Mouse (Mus musculus) lung, embryonic 14.5 days (tissue): Measurements from ENCODE around the gene Pgpep1. TPM values are rescaled to one million over a fixed set of nuclear protein-coding genes. Genes with fewer than 3 reads are reported as not detected.

Source experiments
- ATAC-seq: fragments of 200-750 bp; cut with Nextera tagmentation; 2 replicates; pipeline ENCODE4 v1.8.0; 2017; ENCODE audit warnings: mild to moderate bottlenecking, moderate TSS enrichment, moderate library complexity; ENCODE audit not compliant: insufficient read depth
- DNase-seq: peaks from one replicate; pipeline ENCODE4 v3.0.0-alpha.2; 2015
- H3K27ac ChIP-seq: fragments of 300-500 bp; sonication (generic); 2 replicates; pipeline ENCODE4 v1.5.1; 2014; ENCODE audit warnings: low read depth, mild to moderate bottlenecking, moderate library complexity
- H3K27me3 ChIP-seq: fragments of 300-500 bp; sonication (generic); 2 replicates; pipeline ENCODE4 v1.6.1; 2014; ENCODE audit warnings: low read length, control low read depth; ENCODE audit not compliant: insufficient read depth
- H3K36me3 ChIP-seq: fragments of 300-500 bp; sonication (generic); 2 replicates; pipeline ENCODE4 v1.6.1; 2014; ENCODE audit warnings: control low read depth; ENCODE audit not compliant: insufficient read depth
- H3K4me1 ChIP-seq: fragments of 300-500 bp; sonication (generic); 2 replicates; pipeline ENCODE4 v1.6.1; 2014; ENCODE audit warnings: antibody characterized with exemption, control low read depth; ENCODE audit not compliant: insufficient read depth
- H3K4me2 ChIP-seq: fragments of 300-500 bp; sonication (generic); 2 replicates; pipeline ENCODE4 v1.6.1; 2014; ENCODE audit warnings: mild to moderate bottlenecking
- H3K4me3 ChIP-seq: fragments of 300-500 bp; sonication (generic); 2 replicates; pipeline ENCODE4 v1.5.1; 2014; ENCODE audit warnings: low read depth, low read length
- H3K9ac ChIP-seq: fragments of 300-500 bp; sonication (generic); 2 replicates; pipeline ENCODE4 v1.6.1; 2014
- H3K9me3 ChIP-seq: fragments of 300-500 bp; sonication (generic); 2 replicates; pipeline ENCODE4 v1.6.1; 2016; ENCODE audit warnings: low read depth, low read length, control low read depth
- CTCF ChIP-seq: IDR thresholded peaks from 2 replicates; pipeline ENCODE4 v1.5.1; 2016; ENCODE audit warnings: antibody characterized with exemption, low read depth
- WGBS: fragments of 180-500 bp; shearing (Covaris S2); extraction: QIAGEN DNeasy Blood & Tissue Kit; methylation state at CpG from one replicate; pipeline ENCODE4 v1.1.7; 2014; 5-methylcytosine and 5-hydroxymethylcytosine counted together
- polyA plus RNA-seq: library from polyadenylated mRNA; unstranded; fragments of >200 nt; fragmentation: Nextera tagmentation; extraction: Ambion mirVana; gene quantifications from 2 replicates; pipeline ENCODE4 v1.2.1, GENCODE M21; 2014

The Pgpep1 gene
- polyA plus RNA-seq, 1 experiment from 2014 or later, result 48.2 TPM

DNA sequence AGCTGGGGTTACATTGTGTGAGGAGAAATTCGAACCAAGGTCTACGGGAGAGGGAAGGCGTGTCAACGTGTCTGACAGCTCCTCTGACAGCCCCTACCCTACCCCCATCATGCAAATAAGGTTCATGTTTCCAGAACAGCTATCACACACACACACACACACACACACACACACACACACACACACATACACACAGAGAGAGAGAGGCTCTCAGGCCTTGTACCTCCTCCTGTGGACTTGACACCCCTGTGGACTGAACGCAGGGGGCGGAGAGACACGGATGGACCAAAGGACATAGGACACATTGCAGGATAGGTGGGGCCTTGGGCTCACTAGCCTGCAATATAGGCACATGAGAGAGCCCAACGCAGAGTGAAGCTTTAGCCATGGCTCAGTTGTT, 23.4 kb downstream of the Pgpep1 start:
- H3K27me3 ChIP-seq, result 0 out of 2 replicates have a peak, but pooled peaks cover 3% of the 10 kb centered on the region
- H3K4me2 ChIP-seq, result no peak overlapping the region
- H3K36me3 ChIP-seq, result no peaks in the 10 kb centered on the region
- H3K9ac ChIP-seq, result no peak overlapping the region
- no peak overlapping the region for H3K4me3 ChIP-seq
- no peaks in the 10 kb centered on the region for H3K9me3 ChIP-seq
- ATAC-seq, result no peak
- DNase-seq, result no peak
- no peak for TF ChIP-seq CTCF
- H3K27ac ChIP-seq, result no peak overlapping the region
- 42% methylated on average over 8 of the region's 8 CpGs for WGBS
- H3K4me1 ChIP-seq, result 0 out of 2 replicates have a peak, but pooled peaks cover 6% of the 10 kb centered on the region

DNA sequence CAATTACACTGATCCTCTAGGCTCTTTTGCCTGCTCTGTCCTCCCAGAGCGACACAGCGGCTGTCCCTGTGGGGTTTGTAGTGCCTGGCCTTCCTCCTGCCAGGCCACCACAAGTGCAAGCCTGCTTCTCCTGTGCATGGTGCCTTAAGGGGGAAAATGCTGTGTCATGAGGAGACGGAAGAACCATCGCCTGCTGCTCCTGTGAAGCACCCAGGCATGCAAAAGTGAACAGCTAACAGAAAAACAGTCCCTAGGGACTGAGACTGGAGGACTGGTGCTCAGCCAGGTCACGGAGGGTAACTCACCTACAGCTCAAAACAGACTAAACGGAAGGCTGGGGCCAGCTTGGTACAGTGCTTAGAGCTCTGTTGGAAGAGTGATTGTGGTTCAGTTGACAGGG, 24.7 kb downstream of the Pgpep1 start:
- WGBS, result 76% methylated on average over 6 of the region's 6 CpGs
- Histone ChIP-seq H3K4me2 (no peak overlapping the region), H3K36me3 (no peaks in the 10 kb centered on the region), H3K4me3 (no peak overlapping the region), H3K9me3 (no peaks in the 10 kb centered on the region), H3K4me1 (peaks cover 10% of the 10 kb centered on the region; the same call in 1 of the 2 replicates), H3K27ac (no peak overlapping the region), H3K9ac (no peak overlapping the region), H3K27me3 (0 out of 2 replicates have a peak, but pooled peaks cover 10% of the 10 kb centered on the region)
- DNase-seq (no peak), ATAC-seq (no peak)
- TF ChIP-seq CTCF, result no peak

DNA sequence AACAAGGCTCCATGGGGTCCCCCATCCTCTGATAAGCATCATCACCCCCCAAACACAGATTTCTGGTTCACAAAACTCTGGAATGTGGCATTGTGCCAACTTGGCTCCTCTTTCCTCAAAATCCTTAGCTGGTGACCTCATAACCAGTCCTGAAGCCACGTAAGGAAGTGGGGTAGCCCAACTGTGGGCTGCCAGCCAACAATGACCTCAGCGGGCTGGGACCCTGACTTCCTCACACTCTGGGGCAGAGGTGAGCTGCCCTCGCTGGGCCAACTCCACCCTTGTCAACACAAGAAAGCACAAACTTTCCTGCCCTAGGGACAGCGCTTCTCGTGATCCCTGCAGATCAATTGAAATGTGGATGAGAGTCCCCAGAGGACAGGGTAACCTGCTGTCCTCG, 26.1 kb downstream of the Pgpep1 start:
- 0 out of 2 replicates have a peak, but pooled peaks cover 10% of the 10 kb centered on the region for H3K27me3 ChIP-seq
- TF ChIP-seq CTCF, result no peak
- no peak overlapping the region for H3K9ac ChIP-seq
- peaks cover 10% of the 10 kb centered on the region; the same call in 1 of the 2 replicates for H3K4me1 ChIP-seq
- no peak overlapping the region for H3K4me3 ChIP-seq
- 40% methylated on average over 6 of the region's 6 CpGs for WGBS
- no peak overlapping the region; the same call in 1 of the 2 replicates for H3K27ac ChIP-seq
- DNase-seq, result peak; percentile 81
- no peak overlapping the region for H3K4me2 ChIP-seq
- H3K9me3 ChIP-seq, result no peaks in the 10 kb centered on the region
- ATAC-seq, result no peak
- no peaks in the 10 kb centered on the region for H3K36me3 ChIP-seq

DNA sequence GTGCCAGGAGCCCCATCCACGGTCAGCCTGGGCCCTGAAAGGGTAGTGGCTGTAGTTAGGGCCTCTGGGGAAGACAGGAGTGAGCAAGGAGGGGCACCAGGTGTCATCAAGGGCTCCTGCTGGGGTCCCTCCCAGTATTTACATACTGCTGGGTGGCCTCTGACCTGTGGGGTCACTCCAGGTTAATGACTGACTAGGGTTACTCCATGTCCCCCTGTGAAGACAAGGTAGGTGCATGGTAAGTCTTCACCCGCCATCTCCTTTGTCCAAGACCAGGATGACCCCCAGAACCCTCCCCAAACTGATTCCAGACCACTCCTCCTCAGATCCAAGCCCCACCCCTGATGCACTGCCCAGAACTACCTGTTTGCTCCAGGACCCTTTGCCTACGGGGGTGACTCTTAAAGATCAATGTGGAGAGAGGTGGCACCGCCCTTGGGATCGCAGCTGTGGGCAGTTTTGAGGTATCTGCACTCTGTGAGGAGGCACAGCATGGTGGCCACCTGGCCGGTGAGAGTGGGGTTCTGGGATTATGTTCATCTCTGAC, 27.8 kb downstream of the Pgpep1 start, which contains the start of gene Gdf15:
Gene Gdf15, minus strand, starts transcription at position 111 of the 547 bp plus-strand sequence.
- DNase-seq (no peak), ATAC-seq (no peak)
- H3K4me3 ChIP-seq, result peak within 1 kb of the TSS; percentile 8; the same call in 1 of the 2 replicates
- H3K36me3 ChIP-seq, result no peaks in the 10 kb centered on the region
- 0 out of 2 replicates have a peak within 1 kb of the TSS, but pooled peaks have one; percentile 6 for H3K9ac ChIP-seq
- no peaks in the 10 kb centered on the region for H3K9me3 ChIP-seq
- no peak for TF ChIP-seq CTCF
- peaks cover 10% of the 10 kb centered on the region; the same call in 1 of the 2 replicates for H3K4me1 ChIP-seq
- H3K27ac ChIP-seq, result no peak within 1 kb of the TSS
- 0 out of 2 replicates have a peak, but pooled peaks cover 10% of the 10 kb centered on the region for H3K27me3 ChIP-seq
- peak within 1 kb of the TSS; percentile 29; the same call in 1 of the 2 replicates for H3K4me2 ChIP-seq
- WGBS, result 66% methylated on average over 6 of the region's 6 CpGs

DNA sequence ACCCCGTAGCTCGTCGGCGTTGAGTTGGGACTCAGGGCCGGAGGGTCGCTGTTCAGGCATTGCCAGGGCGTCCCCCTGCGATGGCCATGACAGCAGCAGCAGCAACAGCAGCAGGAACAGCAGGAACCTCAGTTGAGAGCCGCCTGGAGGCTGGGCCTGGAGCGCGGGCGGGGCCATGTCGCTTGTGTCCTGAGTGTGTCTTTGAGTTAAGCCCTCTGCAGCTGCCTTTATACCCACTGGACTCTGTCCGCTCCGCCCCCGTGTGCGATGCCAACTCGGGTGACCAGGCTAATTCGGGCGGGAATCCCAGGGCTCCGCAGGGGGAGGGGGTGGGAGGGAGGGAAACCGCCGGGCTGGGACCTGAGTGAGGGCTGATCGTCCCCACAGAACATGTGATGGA, 28.8 kb downstream of the Pgpep1 start:
- Histone ChIP-seq H3K4me1 (peaks cover 10% of the 10 kb centered on the region; the same call in 1 of the 2 replicates), H3K27me3 (0 out of 2 replicates have a peak, but pooled peaks cover 10% of the 10 kb centered on the region), H3K9me3 (no peaks in the 10 kb centered on the region), H3K9ac (0 out of 2 replicates have a peak overlapping the region, but pooled peaks have one; percentile 6), H3K4me2 (peak overlapping the region; percentile 29; the same call in 1 of the 2 replicates), H3K4me3 (peak overlapping the region; percentile 8; the same call in 1 of the 2 replicates), H3K36me3 (no peaks in the 10 kb centered on the region), H3K27ac (no peak overlapping the region)
- ATAC-seq, result no peak
- WGBS, result 19% methylated on average over 24 of the region's 24 CpGs
- no peak for TF ChIP-seq CTCF
- DNase-seq, result peak; percentile 41

DNA sequence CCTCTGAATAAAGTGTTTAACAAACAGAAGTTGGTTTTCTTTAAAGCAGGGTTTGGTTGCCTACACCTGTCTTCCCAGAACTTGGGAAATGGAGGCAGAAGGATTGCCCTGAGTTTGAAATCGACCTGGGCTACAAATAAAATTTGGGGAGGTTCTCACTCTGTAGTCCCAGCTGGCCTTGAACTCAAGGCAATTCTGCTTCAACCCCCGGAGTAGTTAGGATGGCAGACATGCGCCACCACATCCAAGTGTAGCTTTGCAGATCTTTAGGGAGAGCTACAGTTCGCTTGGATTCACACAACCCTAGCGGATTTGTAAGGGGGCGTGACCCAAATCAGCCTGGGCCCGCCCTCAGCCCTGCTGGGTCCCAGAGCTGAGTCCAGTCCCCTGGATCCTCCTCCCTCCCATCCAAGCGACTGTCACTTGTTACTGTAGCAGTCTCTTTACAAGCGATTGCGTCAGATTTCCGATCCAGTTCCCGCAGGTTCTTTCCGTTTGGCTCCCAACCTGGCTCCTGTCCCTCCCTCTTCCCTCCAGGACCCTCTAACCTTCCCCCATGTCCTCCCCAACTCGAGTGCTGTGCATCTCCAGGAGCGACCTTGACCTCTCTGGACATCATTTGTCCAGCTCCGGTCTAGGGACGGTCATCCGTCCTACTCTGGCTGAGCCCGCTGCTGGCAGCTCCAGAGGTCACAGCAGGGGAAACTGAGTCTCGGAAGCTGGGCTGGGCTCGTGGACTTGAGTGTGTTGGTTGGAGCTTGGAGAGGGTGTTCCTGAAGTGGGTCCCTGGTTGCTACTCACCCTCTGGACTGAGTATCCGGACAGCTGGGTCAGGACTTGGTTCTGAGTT, 29.4 kb downstream of the Pgpep1 start:
- WGBS, result 13% methylated on average over 22 of the region's 22 CpGs
- TF ChIP-seq CTCF, result no peak
- Histone ChIP-seq H3K27ac (no peak overlapping the region), H3K4me1 (peaks cover 10% of the 10 kb centered on the region; the same call in 1 of the 2 replicates), H3K9me3 (no peaks in the 10 kb centered on the region), H3K36me3 (no peaks in the 10 kb centered on the region), H3K4me3 (peak overlapping the region; percentile 8; the same call in 1 of the 2 replicates), H3K9ac (0 out of 2 replicates have a peak overlapping the region, but pooled peaks have one; percentile 6), H3K4me2 (peak overlapping the region; percentile 68), H3K27me3 (0 out of 2 replicates have a peak, but pooled peaks cover 10% of the 10 kb centered on the region)
- ATAC-seq (peak; percentile 51), DNase-seq (peak; percentile 82)
